In the genomic region with DNA sequence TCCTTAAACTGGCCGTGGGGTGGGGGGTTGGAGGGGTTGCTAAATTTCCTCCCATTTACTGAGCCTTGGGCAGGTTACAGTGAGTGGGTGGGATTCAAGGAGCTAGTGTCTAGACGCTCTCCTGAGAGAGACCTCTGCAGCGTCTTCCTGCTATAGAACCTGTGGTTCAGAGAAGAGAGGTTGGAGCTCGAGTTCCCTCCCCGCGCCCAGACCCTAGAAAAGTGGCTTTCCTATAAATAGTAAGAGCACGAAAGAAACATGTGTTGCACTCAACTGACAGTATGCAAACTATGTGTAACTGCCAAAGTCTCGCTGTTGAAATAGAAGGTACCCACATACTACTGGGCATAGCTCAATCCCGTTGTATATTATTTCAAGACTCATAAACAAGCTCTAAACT, we compare ENCODE assay signal across 16 mouse cellular contexts. TPM values are rescaled to one million over a fixed set of nuclear protein-coding genes. Genes with fewer than 3 reads are reported as not detected.
DNase-seq lines count a peak whose midpoint lies in the region; ATAC-seq and TF ChIP-seq lines count a peak whose summit lies in the region.
"Had no signal": no experiment of that assay in that cellular context is flagged by ENCODE, and none has a peak within 500 bp of the region (broad histone marks: within the 10 kb centered on the region; RNA-seq: fewer than 3 reads in every experiment).

No protein-coding gene starts in this region.

- TF ChIP-seq EP300 in heart, postnatal 0 days (IDR thresholded peaks at IDR 0.05; ENCODE audit: low read depth): no peak

- 0 out of 2 replicates have a peak, but pooled peaks have one; percentile 10 for ATAC-seq in frontal cortex, adult (ENCODE audit: low TSS enrichment)
- peak; percentile 88 for ATAC-seq in heart, postnatal 0 days (ENCODE audit: insufficient read depth, low read depth)

- no peak for DNase-seq in frontal cortex, postnatal 10 days (ENCODE audit: low spot score in 2 of 2)
- DNase-seq in layer of hippocampus, adult 2 months (ENCODE audit: low spot score in 2 of 2): no peak
- DNase-seq in layer of hippocampus, postnatal 10 days (ENCODE audit: low spot score in 2 of 2): no peak
- peak; percentile 84 for DNase-seq in heart, postnatal 0 days (ENCODE audit: low spot score)
- DNase-seq in thymus, postnatal 14 days: peak; percentile 70
- DNase-seq in urinary bladder, postnatal 14 days (ENCODE audit: low spot score): no peak
- no peak for DNase-seq in embryo, embryonic 11 days
- DNase-seq: adrenal gland, adult 8-10 months; cerebellum, postnatal 14 days; kidney, adult 18-20 months; kidney, postnatal 36 days; layer of hippocampus, postnatal 36 days; lung, adult 18-20 months had no signal

- H3K27ac ChIP-seq in layer of hippocampus, adult 2 months: peak overlapping the region; percentile 77; the same call in 1 of the 2 replicates
- H3K27ac ChIP-seq in heart, postnatal 0 days (ENCODE audit: low read depth): peak overlapping the region; percentile 90
- H3K27ac ChIP-seq: embryonic facial prominence, embryonic 12.5 days; hindbrain, embryonic 13.5 days had no signal

- peak overlapping the region; percentile 1; the same call in 1 of the 2 replicates for H3K9ac ChIP-seq in heart, postnatal 0 days (replicated peaks; ENCODE audit: low read depth, low read length)
- H3K9ac ChIP-seq: embryonic facial prominence, embryonic 12.5 days; hindbrain, embryonic 13.5 days had no signal

- H3K4me3 ChIP-seq in layer of hippocampus, adult 2 months: no peak overlapping the region
- H3K4me3 ChIP-seq in heart, postnatal 0 days (ENCODE audit: low read depth, low read length): no peak overlapping the region
- H3K4me3 ChIP-seq: embryonic facial prominence, embryonic 12.5 days; hindbrain, embryonic 13.5 days had no signal

- H3K36me3 ChIP-seq in heart, postnatal 0 days (replicated peaks; ENCODE audit: control insufficient read depth, insufficient read depth, low read length): peaks cover 10% of the 10 kb centered on the region

- H3K4me2 ChIP-seq in heart, postnatal 0 days (ENCODE audit: low read depth, low read length): peak overlapping the region; percentile 10; the same call in 1 of the 2 replicates
- H3K4me2 ChIP-seq: embryonic facial prominence, embryonic 12.5 days; hindbrain, embryonic 13.5 days had no signal

- H3K9me3 ChIP-seq in heart, postnatal 0 days (replicated peaks; ENCODE audit: control insufficient read depth, low read length): no peaks in the 10 kb centered on the region
- H3K9me3 ChIP-seq: embryonic facial prominence, embryonic 12.5 days; hindbrain, embryonic 13.5 days had no signal

- H3K4me1 ChIP-seq in heart, postnatal 0 days (ENCODE audit: control insufficient read depth, insufficient read depth): peaks cover 23% of the 10 kb centered on the region

- WGBS in heart, postnatal 0 days: 32% methylated on average over 9 of the region's 9 CpGs

- TF ChIP-seq CTCF in layer of hippocampus, adult 2 months (conservative IDR thresholded peaks at IDR 0.05): no peak
- TF ChIP-seq CTCF in heart, postnatal 0 days (IDR thresholded peaks at IDR 0.05; ENCODE audit: low read depth): no peak

- H3K27me3 ChIP-seq in heart, postnatal 0 days (ENCODE audit: control insufficient read depth, insufficient read depth, low read length): no peaks in the 10 kb centered on the region
- H3K27me3 ChIP-seq: embryonic facial prominence, embryonic 12.5 days; hindbrain, embryonic 13.5 days had no signal

RNA-seq across cellular contexts. Expression of a gene that starts 49.7 kb away (rescaled TPM):
- 10 to 100 TPM; 66.0 to 81.4 TPM for total RNA-seq in layer of hippocampus, adult 2 months (2021)
- 10 to 100 TPM; 66.1 to 71.6 TPM for total RNA-seq in layer of hippocampus, postnatal 10 days (2021)
- total RNA-seq in heart, postnatal 0 days (2014; rRNA removed; ENCODE audit: low replicate concordance): 43.0 and 46.1 TPM in 2 replicates
- polyA plus RNA-seq in heart, postnatal 0 days (2015; fragmentation: Nextera tagmentation; extraction: Ambion mirVana): 16.9 and 19.3 TPM in 2 replicates

Comparison
In these comparisons a context has a peak if more than half of its experiments do, and no peak if none do; other contexts are left out.
1. DNase-seq: peak in heart, postnatal 0 days (single experiment) and thymus, postnatal 14 days (single experiment); none in frontal cortex, postnatal 10 days (0 of 2), layer of hippocampus, adult 2 months (0 of 2), layer of hippocampus, postnatal 10 days (0 of 2), urinary bladder, postnatal 14 days (single experiment) and embryo, embryonic 11 days (single experiment).